Mouse (Mus musculus): ENCODE results near the gene H2-DMb1. TPM values are rescaled to one million over a fixed set of nuclear protein-coding genes. Genes with fewer than 3 reads are reported as not detected.

Gene H2-DMb1
- total RNA-seq, 2 experiments from 2014 or later, result 8.5 to 13.3 TPM

DNA sequence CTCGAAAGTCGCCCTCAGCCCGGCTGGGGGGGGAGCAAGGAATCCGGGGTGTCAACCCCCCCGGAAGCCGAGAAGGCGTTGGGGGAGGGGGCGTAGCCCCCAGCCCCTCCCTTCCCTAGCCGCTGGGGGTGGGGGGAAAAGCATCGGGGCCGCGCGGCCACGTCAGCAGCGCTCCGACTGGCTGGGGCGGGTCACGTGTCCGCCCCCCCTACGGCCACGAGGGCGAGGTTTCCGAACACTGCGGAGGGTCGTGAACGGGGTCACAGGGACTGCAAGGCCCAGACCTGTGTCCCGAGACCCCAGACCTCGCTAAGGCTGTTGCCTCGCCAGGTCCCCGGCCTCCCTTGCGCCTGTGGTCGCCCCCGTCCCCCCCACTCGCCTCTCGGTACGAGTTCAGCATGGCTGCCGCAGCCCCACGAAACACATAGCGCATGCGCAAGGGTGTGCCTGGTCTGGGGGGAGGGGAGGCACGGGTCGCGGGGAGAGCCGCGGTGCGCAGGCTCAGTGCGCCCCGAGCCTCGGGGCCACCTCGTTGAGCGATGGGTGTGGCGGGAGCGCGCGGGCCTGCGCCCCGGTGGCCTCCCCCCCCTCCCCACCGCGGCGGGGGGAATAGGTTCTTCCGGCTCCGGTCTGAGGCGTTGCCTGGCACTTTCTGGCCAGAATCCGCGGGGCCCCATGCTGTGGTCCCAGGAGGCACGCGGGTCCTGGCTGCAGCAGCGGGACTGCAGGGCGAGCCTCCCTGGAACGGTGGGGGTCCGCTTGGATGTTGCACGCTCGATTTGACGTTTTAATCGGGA is 30.5 kb upstream of the H2-DMb1 start, which contains the start of gene Brd2:
Brd2 (minus strand) TSS at position 447 of the 797 bp plus-strand sequence.
- peak; percentile 96 to 99 for DNase-seq (ENCODE audit: low spot score in 2 of 2)

GRCm38 (mm10) chr17:34123111-34123510 is 29.8 kb upstream of the H2-DMb1 start:
- DNase-seq (ENCODE audit: low spot score in 2 of 2), result no peak

DNA sequence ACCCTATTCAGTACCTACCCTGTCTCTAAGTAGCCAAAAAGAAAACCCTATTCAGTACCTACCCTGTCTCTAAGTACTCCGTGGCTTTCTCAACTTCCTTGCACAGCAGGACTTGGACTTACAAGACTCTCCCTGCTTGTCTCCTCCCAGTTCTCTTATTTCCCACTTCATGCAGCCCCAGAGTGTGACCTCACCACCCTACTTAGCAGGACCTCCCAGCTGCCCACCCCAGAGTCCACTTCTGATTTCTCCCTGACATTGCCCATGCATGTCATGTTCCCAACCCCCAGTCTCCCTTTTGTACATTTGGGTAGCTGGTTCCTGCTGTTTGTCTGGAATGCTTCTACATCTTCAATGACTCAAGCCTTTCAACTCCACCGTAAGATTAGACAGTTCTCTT is 29.4 kb upstream of the H2-DMb1 start:
- DNase-seq (ENCODE audit: low spot score in 2 of 2), result no peak

DNA sequence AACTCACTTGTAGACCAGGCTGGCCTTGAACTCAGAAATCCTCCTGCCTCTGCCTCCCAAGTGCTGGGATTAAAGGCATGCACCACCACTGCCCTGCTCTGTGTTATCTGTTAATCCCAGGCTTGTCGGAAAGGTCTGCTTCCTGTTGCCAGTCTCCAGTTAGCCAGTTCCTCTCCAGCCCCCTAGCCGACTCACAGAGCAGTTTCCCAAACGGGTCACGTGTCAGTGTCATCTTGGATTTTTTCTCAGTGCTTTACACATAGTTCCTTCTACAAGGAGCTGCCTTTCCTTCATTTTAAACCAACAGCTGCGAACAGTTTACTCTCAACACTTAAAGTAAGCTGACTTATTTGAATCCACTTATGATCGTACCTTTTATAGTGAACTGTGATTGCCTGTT is 28.2 kb upstream of the H2-DMb1 start:
- DNase-seq (ENCODE audit: low spot score in 2 of 2), result no peak

- DNase-seq (ENCODE audit: low spot score in 2 of 2), result no peak
These were observed 25.9 kb upstream of the H2-DMb1 start for GRCm38 (mm10) chr17:34126826-34127420.

- DNase-seq (ENCODE audit: low spot score in 2 of 2), result peak in 1 of 2 experiments; percentile 46
These were observed 25.4 kb upstream of the H2-DMb1 start for GRCm38 (mm10) chr17:34127475-34127874.

GRCm38 (mm10) chr17:34128264-34128937 is 24.5 kb upstream of the H2-DMb1 start:
- DNase-seq (ENCODE audit: low spot score in 2 of 2), result no peak

- no peak for DNase-seq (ENCODE audit: low spot score in 2 of 2)
These were observed 23.7 kb upstream of the H2-DMb1 start for GRCm38 (mm10) chr17:34128944-34129791.

- DNase-seq (ENCODE audit: low spot score in 2 of 2), result no peak
These were observed 22.6 kb upstream of the H2-DMb1 start for GRCm38 (mm10) chr17:34130073-34130947.

DNA sequence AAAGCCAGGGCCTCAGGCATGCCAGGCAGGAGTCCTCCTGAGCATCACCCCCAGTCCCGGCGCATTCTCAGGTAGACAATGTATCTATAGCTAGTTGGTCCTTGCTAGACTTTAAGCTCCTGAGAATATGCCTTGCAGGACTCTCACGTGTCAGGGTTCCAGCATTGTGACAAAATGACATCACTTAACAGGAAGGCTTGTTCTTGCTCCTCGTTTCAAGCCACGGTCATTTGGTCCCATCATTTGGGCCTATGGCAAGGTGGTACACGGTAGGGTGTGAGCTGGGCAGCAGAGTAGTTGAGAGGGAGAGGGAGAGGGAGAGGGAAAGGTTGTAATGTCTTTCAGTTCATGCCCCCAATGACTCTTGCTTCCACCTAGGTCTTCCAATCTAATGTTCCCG is 21.0 kb upstream of the H2-DMb1 start:
- no peak for DNase-seq (ENCODE audit: low spot score in 2 of 2)

DNA sequence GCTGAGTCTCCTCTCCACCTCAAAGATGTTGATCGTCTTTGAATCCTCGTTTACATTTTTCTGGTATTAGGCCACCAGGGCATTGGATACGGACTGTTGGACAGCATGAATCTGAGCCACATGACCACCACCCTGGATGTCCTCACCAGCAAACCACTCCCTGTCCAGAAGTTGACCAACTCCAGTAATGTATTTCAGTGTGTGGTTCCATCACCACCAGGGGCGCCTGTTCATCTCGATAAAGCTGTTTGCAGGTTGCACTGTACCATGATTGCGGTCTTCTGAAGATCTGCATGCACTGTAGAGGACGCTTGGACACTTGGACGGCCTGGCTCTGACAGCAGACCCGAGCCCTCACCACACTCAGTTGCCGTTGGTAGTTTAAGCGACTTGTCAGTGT is 19.6 kb upstream of the H2-DMb1 start:
- DNase-seq (ENCODE audit: low spot score in 2 of 2), result no peak

GRCm38 (mm10) chr17:34134451-34134850 is 18.4 kb upstream of the H2-DMb1 start:
- no peak for DNase-seq (ENCODE audit: low spot score in 2 of 2)

GRCm38 (mm10) chr17:34135297-34136224 is 17.3 kb upstream of the H2-DMb1 start:
- DNase-seq (ENCODE audit: low spot score in 2 of 2), result peak; percentile 99 to 100

DNA sequence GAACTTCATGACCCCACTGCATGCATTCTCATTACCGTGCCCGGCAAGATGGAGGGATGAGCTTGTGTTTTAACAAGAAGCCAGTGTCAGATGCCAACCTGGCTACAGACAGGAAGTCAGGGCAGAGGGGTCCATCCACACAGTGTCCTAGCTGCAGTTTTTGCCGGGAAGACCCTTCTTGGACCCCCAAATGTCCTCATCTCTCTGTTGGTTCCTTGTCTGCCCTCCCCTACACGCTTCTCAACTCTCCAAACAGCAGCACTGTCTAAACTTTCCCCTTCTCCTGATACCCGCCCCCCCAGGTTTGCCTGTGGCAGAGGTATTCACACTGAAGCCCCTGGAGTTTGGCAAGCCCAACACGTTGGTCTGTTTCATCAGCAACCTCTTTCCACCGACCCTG is 15.3 kb upstream of the H2-DMb1 start:
- no peak for DNase-seq (ENCODE audit: low spot score in 2 of 2)

- DNase-seq (ENCODE audit: low spot score in 2 of 2), result no peak
These were observed 14.2 kb upstream of the H2-DMb1 start for GRCm38 (mm10) chr17:34138655-34139054.

GRCm38 (mm10) chr17:34139416-34139815 is 13.5 kb upstream of the H2-DMb1 start:
- DNase-seq (ENCODE audit: low spot score in 2 of 2), result no peak

DNA sequence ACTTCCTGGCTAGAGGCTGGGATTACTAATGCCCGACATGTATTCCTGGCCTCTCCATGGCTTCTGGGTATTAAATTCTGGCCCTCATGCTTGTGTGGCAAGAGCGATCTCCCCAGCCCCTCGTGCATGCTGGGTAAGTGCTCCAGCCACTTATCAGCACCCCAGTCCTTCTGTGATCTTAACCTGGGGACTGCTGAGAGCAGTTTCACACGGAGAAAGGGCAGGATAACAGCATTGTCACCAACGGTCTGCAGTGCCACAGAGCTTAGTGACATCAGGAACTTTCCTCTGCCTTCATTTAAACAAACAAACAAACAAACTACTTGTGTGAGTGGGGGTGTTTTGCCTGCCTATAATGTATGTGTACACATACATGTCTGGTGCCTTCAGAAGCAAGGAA is 12.6 kb upstream of the H2-DMb1 start:
- no peak for DNase-seq (ENCODE audit: low spot score in 2 of 2)

GRCm38 (mm10) chr17:34141448-34141847 is 11.4 kb upstream of the H2-DMb1 start:
- DNase-seq (ENCODE audit: low spot score in 2 of 2), result no peak

- no peak for DNase-seq (ENCODE audit: low spot score in 2 of 2)
These were observed 10.3 kb upstream of the H2-DMb1 start for GRCm38 (mm10) chr17:34142456-34143010.
